Mouse (Mus musculus) forebrain, embryonic 13.5 days (tissue): ENCODE results near the gene Lamtor2. TPM values are rescaled to one million over a fixed set of nuclear protein-coding genes. Genes with fewer than 3 reads are reported as not detected.
"Not testable (repeated sequence)": the region's sequence is repeated elsewhere in the genome, so short reads cannot be mapped to it uniquely, and the experiment has no call there.

Source experiments
- ATAC-seq: fragments of 200-750 bp; cut with Nextera tagmentation; 2 replicates; pipeline ENCODE4 v1.8.0; 2017
- H3K27ac ChIP-seq: fragments of 300-500 bp; sonication (generic); 2 replicates; pipeline ENCODE4 v1.5.1; 2015; ENCODE audit warnings: inconsistent platforms, mild to moderate bottlenecking, moderate library complexity
- H3K27me3 ChIP-seq: fragments of 300-500 bp; sonication (generic); 2 replicates; pipeline ENCODE4 v1.6.1; 2015; ENCODE audit warnings: mild to moderate bottlenecking, inconsistent platforms
- H3K36me3 ChIP-seq: fragments of 300-500 bp; sonication (generic); 2 replicates; pipeline ENCODE4 v1.6.1; 2015; ENCODE audit warnings: mild to moderate bottlenecking, inconsistent platforms; ENCODE audit not compliant: poor library complexity, severe bottlenecking
- H3K4me1 ChIP-seq: fragments of 300-500 bp; sonication (generic); 2 replicates; pipeline ENCODE4 v1.6.1; 2015; ENCODE audit warnings: inconsistent platforms
- H3K4me2 ChIP-seq: fragments of 300-500 bp; sonication (generic); 2 replicates; pipeline ENCODE4 v1.6.1; 2015; ENCODE audit warnings: inconsistent platforms, mild to moderate bottlenecking, moderate library complexity
- H3K4me3 ChIP-seq: fragments of 300-500 bp; sonication (generic); 2 replicates; pipeline ENCODE4 v1.5.1; 2015; ENCODE audit warnings: mild to moderate bottlenecking, inconsistent platforms
- H3K9ac ChIP-seq: fragments of 300-500 bp; sonication (generic); 2 replicates; pipeline ENCODE4 v1.6.1; 2015; ENCODE audit warnings: mild to moderate bottlenecking, inconsistent platforms
- H3K9me3 ChIP-seq: fragments of 300-500 bp; sonication (generic); replicated peaks from 2 replicates; pipeline ENCODE4 v1.6.1; 2016; ENCODE audit warnings: inconsistent platforms
- WGBS: fragments of 180-500 bp; shearing (Covaris S2); methylation state at CpG from one replicate; pipeline ENCODE4 v1.1.7; 2015; 5-methylcytosine and 5-hydroxymethylcytosine counted together
- polyA plus RNA-seq: library from polyadenylated mRNA; unstranded; fragments of >200 nt; fragmentation: Nextera tagmentation; extraction: Ambion mirVana; gene quantifications from 2 replicates; pipeline ENCODE4 v1.2.1, GENCODE M21; 2015

The Lamtor2 gene
- polyA plus RNA-seq = 170 and 180 TPM in 2 replicates

GRCm38 (mm10) chr3:88552676-88553524, at the start of gene Lamtor2:
TSS of gene Lamtor2 (minus strand) at chr3:88553074.
- H3K4me2 ChIP-seq = peak within 1 kb of the TSS; percentile 74
- H3K4me1 ChIP-seq = peaks cover 32% of the 10 kb centered on the region
- peak within 1 kb of the TSS; percentile 95 for H3K27ac ChIP-seq
- under 1% methylated on average over 48 of the region's 48 CpGs for WGBS
- ATAC-seq = peak; percentile 94
- H3K27me3 ChIP-seq = no peaks in the 10 kb centered on the region
- H3K9ac ChIP-seq = peak within 1 kb of the TSS; percentile 93
- peaks cover 27% of the 10 kb centered on the region for H3K36me3 ChIP-seq
- H3K4me3 ChIP-seq = peak within 1 kb of the TSS; percentile 85
- no peaks in the 10 kb centered on the region for H3K9me3 ChIP-seq

GRCm38 (mm10) chr3:88602466-88602865, 49.6 kb upstream of the Lamtor2 start:
- 75% methylated on average over 4 of the region's 4 CpGs for WGBS
- no peaks in the 10 kb centered on the region for H3K36me3 ChIP-seq

DNA sequence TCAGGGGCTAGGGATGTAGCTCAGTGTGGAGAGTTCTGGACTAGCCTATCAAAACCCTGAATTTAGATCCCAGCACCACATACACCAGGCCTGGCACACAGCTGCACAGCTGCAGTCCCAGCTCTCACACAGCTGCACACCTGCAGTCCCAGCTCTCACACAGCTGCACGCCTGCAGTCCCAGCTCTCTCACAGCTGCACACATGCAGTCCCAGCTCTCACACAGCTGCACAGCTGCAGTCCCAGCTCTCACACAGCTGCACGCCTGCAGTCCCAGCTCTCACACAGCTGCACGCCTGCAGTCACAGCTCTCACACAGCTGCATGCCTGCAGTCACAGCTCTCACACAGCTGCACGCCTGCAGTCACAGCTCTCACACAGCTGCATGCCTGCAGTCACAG, 43.7 kb upstream of the Lamtor2 start:
- not testable (repeated sequence) for H3K9ac ChIP-seq, H3K4me1 ChIP-seq, H3K27ac ChIP-seq, H3K36me3 ChIP-seq, ATAC-seq, H3K4me2 ChIP-seq, H3K27me3 ChIP-seq, H3K4me3 ChIP-seq, H3K9me3 ChIP-seq
- WGBS = 79% methylated on average over 4 of the region's 4 CpGs

More at GRCm38 (mm10) chr3:88602466-88602865, 49.6 kb upstream of the Lamtor2 start:
- H3K9me3 ChIP-seq = no peaks in the 10 kb centered on the region
- no peak overlapping the region for H3K9ac ChIP-seq
- no peak overlapping the region for H3K4me2 ChIP-seq
- H3K4me3 ChIP-seq = no peak overlapping the region
- peaks cover 5% of the 10 kb centered on the region for H3K4me1 ChIP-seq
- no peak for ATAC-seq
- 0 out of 2 replicates have a peak, but pooled peaks cover 2% of the 10 kb centered on the region for H3K27me3 ChIP-seq
- H3K27ac ChIP-seq = no peak overlapping the region

GRCm38 (mm10) chr3:88593893-88594580, 41.2 kb upstream of the Lamtor2 start:
- WGBS = 69% methylated on average over 10 of the region's 10 CpGs

GRCm38 (mm10) chr3:88592942-88593576, 40.2 kb upstream of the Lamtor2 start:
- H3K36me3 ChIP-seq = peaks cover 12% of the 10 kb centered on the region
- WGBS = 77% methylated on average over 10 of the region's 10 CpGs

More at GRCm38 (mm10) chr3:88593893-88594580, 41.2 kb upstream of the Lamtor2 start:
- Histone ChIP-seq H3K27ac (no peak overlapping the region), H3K4me3 (no peak overlapping the region), H3K27me3 (no peaks in the 10 kb centered on the region), H3K9ac (no peak overlapping the region), H3K4me2 (no peak overlapping the region), H3K9me3 (no peaks in the 10 kb centered on the region), H3K36me3 (peaks cover 4% of the 10 kb centered on the region; the same call in 1 of the 2 replicates), H3K4me1 (0 out of 2 replicates have a peak, but pooled peaks cover 8% of the 10 kb centered on the region)
- ATAC-seq = no peak

GRCm38 (mm10) chr3:88591950-88592731, 39.3 kb upstream of the Lamtor2 start:
- no peak for ATAC-seq
- Histone ChIP-seq H3K9me3 (no peaks in the 10 kb centered on the region), H3K27ac (no peak overlapping the region), H3K4me2 (no peak overlapping the region), H3K36me3 (peaks cover 21% of the 10 kb centered on the region), H3K4me1 (0 out of 2 replicates have a peak, but pooled peaks cover 8% of the 10 kb centered on the region), H3K27me3 (no peaks in the 10 kb centered on the region), H3K4me3 (no peak overlapping the region), H3K9ac (0 out of 2 replicates have a peak overlapping the region, but pooled peaks have one; percentile 18)
- 31% methylated on average over 9 of the region's 9 CpGs for WGBS

More at GRCm38 (mm10) chr3:88592942-88593576, 40.2 kb upstream of the Lamtor2 start:
- ATAC-seq = no peak
- no peak overlapping the region for H3K4me2 ChIP-seq
- H3K4me1 ChIP-seq = 0 out of 2 replicates have a peak, but pooled peaks cover 8% of the 10 kb centered on the region
- no peak overlapping the region for H3K27ac ChIP-seq
- H3K27me3 ChIP-seq = no peaks in the 10 kb centered on the region
- no peak overlapping the region for H3K4me3 ChIP-seq
- H3K9ac ChIP-seq = no peak overlapping the region
- no peaks in the 10 kb centered on the region for H3K9me3 ChIP-seq

DNA sequence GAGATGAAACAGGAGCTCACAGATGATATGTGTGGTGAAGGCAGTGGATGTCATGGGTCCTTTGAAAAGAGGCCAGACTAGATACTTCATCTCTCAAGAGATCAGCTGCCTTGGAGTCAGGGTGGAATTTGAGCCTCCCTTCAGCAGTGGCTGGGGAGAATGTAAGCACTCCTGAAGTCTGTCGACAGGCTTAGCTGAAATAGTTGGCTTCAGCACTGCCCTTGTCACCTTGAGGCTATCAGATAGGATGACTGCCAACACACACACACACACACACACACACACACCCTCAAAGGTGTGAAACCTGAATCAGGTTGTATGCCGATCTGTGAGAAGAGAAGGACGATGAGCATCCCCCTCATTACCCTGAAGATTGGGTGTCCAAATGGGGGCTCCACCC, 38.2 kb upstream of the Lamtor2 start:
- no peak overlapping the region for H3K4me2 ChIP-seq
- H3K36me3 ChIP-seq = peaks cover 32% of the 10 kb centered on the region
- H3K27me3 ChIP-seq = no peaks in the 10 kb centered on the region
- H3K27ac ChIP-seq = no peak overlapping the region
- 51% methylated on average over 3 of the region's 3 CpGs for WGBS
- no peak for ATAC-seq
- H3K9ac ChIP-seq = no peak overlapping the region
- no peak overlapping the region for H3K4me3 ChIP-seq
- H3K9me3 ChIP-seq = no peaks in the 10 kb centered on the region
- H3K4me1 ChIP-seq = 0 out of 2 replicates have a peak, but pooled peaks cover 8% of the 10 kb centered on the region

DNA sequence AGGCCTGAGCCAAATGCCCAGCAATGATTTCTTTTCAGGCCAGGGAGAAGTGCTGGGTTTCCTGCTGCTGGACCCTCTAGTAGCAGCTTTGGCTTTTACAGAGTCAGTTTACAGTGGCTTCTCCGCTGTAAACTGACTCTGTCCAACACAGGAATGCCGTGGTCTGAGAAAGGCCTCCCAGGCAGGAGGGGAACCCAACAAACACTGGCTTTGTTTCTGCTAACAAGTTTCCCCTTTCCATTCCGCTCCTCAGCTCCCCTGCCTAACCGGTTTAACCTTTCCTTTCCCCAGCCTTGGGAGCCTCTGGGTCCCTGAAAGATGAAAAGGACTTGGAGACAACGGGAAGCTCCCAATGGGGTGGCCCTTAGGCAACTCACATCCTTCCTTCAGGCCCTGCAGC, 37.4 kb upstream of the Lamtor2 start:
- ATAC-seq = no peak
- Histone ChIP-seq H3K4me1 (0 out of 2 replicates have a peak, but pooled peaks cover 8% of the 10 kb centered on the region), H3K27ac (no peak overlapping the region; the same call in 1 of the 2 replicates), H3K4me2 (no peak overlapping the region), H3K9ac (no peak overlapping the region), H3K4me3 (no peak overlapping the region), H3K27me3 (no peaks in the 10 kb centered on the region), H3K9me3 (no peaks in the 10 kb centered on the region), H3K36me3 (peaks cover 39% of the 10 kb centered on the region)
- WGBS = 21% methylated on average over 5 of the region's 5 CpGs

DNA sequence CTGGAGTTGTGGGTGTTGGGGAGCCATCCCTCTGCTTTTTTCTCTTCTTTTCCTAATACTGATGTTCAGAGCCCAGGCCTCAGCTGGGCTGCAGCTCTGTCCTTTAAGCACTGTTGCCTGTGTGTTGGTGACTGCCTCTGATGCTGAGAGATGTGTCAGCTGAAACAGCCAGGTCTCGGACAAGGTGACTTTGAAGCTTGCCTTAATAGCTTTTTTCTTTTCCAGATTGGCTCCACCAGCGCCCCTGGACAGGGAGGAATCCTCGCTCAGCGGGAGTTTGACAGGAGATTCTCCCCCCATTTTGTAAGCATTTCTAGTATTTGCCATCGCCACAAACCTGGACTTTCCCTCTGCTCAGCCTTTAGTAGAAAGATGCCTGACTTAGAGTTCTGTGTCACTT, 33.8 kb upstream of the Lamtor2 start:
- no peak overlapping the region for H3K27ac ChIP-seq
- no peak overlapping the region for H3K4me3 ChIP-seq
- no peaks in the 10 kb centered on the region for H3K9me3 ChIP-seq
- H3K27me3 ChIP-seq = no peaks in the 10 kb centered on the region
- 92% methylated on average over 5 of the region's 5 CpGs for WGBS
- ATAC-seq = no peak
- H3K4me2 ChIP-seq = no peak overlapping the region
- 0 out of 2 replicates have a peak, but pooled peaks cover 1% of the 10 kb centered on the region for H3K4me1 ChIP-seq
- H3K9ac ChIP-seq = no peak overlapping the region
- H3K36me3 ChIP-seq = peaks cover 69% of the 10 kb centered on the region

DNA sequence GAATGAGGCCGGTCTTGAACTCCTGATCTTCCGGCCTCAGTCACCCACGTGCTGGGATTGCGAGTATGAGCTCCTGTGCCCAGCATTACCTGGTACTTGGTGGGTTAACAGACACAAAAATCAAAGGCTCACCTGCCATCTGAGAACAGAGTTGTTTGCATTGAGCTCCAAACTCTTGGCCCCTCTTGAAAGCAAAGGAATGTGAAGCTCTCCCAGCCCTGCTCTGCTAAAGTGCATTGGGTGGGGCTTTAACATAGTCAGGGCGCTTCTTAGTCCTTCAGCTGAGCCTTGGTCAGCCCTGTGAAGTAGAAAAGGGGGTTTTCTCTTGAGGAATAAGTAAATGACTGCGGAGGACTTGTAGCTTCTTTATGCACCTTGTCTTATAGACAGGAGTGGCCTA, 32.9 kb upstream of the Lamtor2 start:
- ATAC-seq = no peak
- Histone ChIP-seq H3K27ac (no peak overlapping the region), H3K36me3 (peaks cover 77% of the 10 kb centered on the region), H3K4me1 (peaks cover 4% of the 10 kb centered on the region), H3K4me2 (no peak overlapping the region), H3K27me3 (no peaks in the 10 kb centered on the region), H3K4me3 (no peak overlapping the region), H3K9ac (no peak overlapping the region), H3K9me3 (no peaks in the 10 kb centered on the region)
- 96% methylated on average over 6 of the region's 6 CpGs for WGBS

DNA sequence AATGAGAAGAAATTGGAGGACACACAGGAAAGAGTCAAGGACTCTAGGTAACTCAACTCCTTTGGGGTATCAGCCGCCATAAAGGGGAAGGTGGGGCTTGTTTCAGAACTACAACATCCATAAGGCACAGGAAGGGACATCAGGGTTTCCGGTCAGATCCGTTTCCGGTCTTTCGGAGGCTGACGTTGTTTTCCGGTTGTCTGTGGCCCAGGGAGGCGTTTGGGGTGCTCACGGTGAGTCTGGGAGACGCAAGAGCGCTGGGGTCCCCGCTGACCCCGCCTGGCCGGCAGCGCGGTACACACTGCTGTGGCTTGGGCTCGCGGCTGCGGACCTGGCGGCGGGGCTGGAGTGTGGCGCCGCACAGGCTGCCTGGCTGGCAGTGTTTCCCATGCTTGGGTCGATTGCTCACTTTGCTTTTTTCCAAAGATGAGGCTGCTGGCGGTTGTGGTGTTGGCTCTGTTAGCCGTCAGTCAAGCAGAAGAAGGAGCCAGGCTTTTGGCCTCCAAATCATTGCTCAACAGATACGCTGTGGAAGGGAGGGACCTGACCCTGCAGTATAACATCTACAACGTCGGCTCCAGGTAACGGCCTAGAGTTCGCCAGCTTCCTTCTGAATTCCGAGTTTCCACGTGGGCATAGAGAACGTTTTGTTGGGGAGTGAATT, 26.7 kb upstream of the Lamtor2 start:
- H3K4me3 ChIP-seq = peak overlapping the region; percentile 98
- WGBS = under 1% methylated on average over 34 of the region's 34 CpGs

More for the DNA sequence above, 26.7 kb upstream of the Lamtor2 start:
- Histone ChIP-seq H3K27ac (peak overlapping the region; percentile 66), H3K36me3 (peaks cover 39% of the 10 kb centered on the region), H3K4me1 (peaks cover 13% of the 10 kb centered on the region), H3K27me3 (no peaks in the 10 kb centered on the region), H3K4me2 (peak overlapping the region; percentile 95), H3K9me3 (no peaks in the 10 kb centered on the region), H3K9ac (peak overlapping the region; percentile 93)
- peak; percentile 92 for ATAC-seq
